Mouse (Mus musculus) frontal cortex, postnatal 25 days (tissue): Measurements from ENCODE around the gene Scyl1.

ENCODE experiments used
- DNase-seq, 2 experiments: peaks; one replicate each; pipeline ENCODE4 v3.0.0; 2022; ENCODE audit warnings: low spot score in 2 of 2

Scyl1 gene

DNA sequence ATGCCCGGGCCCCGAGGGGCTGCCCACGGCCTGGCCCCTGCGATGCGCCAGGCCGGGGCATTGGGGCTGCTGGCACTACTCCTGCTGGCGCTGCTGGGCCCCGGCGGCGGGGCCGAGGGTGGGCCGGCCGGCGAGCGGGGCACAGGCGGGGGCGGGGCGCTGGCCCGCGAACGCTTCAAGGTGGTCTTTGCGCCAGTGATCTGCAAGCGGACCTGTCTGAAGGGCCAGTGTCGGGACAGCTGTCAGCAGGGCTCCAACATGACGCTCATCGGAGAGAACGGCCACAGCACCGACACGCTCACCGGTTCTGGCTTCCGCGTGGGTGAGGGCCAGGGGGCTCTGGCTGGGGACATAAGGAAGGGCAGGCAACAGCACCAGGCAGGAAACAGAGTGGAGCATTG is 29.0 kb downstream of the Scyl1 start:
- no peak for DNase-seq

GRCm38 (mm10) chr19:5741641-5742240 is 29.5 kb downstream of the Scyl1 start:
- peak; percentile 54 to 55 for DNase-seq

- no peak for DNase-seq
These were observed 30.6 kb downstream of the Scyl1 start, which contains the start of gene Ltbp3 for GRCm38 (mm10) chr19:5740320-5741317. Gene Ltbp3 (plus strand): TSS chr19:5740904.

GRCm38 (mm10) chr19:5739446-5739845 is 31.8 kb downstream of the Scyl1 start:
- DNase-seq, result no peak

- no peak for DNase-seq
These were observed 36.9 kb downstream of the Scyl1 start for GRCm38 (mm10) chr19:5734325-5734724.

DNA sequence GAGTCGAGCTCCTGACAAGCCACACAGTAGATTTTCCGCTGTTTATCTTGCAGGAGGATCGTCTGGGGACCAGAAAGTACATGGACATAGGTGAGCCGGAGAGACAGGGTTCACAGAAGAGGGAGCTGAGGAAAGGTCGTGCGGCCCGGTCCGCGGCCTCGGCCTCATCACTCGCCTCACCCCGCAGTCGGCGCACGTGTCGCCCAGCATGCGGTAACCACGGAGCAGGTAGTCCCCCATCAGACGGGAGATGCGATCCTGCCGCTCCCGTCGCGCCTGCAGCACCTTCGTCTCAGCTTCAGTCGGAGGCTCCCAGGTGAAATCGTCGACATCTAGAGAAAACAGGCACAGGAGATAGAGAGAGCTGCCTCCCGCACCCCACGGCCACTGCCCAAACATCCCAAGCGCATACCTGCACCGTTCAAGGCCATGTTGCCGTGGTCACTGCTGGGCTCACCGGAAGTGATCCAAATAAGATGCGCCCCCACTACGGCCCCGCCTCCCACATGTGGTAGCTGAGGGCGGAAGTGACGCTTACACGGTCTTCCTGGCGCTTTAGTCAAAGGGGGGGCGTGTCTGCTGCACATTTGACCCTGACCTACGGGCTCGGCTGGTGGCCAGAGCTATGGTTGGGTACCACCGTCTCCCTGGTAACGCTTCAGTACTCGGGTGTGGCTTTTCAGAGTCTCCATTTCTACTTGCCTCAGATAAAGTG is 39.8 kb downstream of the Scyl1 start:
- DNase-seq, result peak; percentile 83 to 87

DNA sequence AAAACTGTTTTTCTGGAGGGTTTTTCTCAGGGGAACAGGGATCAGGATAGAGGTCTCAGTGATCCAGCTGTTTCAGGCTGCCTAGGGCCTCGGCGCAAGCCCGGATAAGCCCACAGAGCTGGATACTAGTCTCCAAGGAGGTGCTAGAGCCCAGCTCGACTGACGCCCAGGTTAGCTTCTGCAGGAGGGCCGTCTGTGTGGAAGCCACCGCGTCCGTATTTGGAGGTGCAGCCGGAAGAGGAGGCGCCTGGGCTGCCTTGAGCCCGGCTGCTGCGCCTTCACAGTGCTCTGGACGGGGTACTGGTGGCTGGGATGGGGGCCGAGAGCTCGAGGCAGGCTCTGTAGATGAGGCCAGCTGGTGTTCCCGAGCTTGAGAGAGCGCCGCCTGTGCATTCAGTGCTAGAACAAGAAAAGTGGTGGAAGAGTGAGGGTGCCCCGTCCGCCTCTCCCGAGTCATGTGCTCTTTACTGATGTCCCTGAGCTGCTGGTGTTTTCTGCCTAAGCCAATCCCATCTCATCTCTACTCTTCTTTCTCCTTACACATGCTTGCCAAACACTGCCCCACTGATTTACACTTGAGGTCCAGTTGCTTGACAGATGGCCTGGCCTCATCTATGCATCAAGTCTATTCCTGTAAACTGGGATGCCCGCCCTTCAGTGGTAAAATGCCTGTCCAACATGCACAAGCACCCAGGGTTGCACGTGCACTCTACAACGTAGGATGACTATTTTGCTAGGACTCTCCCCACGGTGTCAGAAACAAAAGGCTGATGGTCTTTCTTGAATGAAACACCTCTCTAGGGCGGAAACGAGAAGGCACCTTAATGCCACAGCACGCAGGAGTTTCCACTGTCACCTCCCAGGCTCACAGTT is 40.7 kb downstream of the Scyl1 start:
- DNase-seq, result no peak

DNA sequence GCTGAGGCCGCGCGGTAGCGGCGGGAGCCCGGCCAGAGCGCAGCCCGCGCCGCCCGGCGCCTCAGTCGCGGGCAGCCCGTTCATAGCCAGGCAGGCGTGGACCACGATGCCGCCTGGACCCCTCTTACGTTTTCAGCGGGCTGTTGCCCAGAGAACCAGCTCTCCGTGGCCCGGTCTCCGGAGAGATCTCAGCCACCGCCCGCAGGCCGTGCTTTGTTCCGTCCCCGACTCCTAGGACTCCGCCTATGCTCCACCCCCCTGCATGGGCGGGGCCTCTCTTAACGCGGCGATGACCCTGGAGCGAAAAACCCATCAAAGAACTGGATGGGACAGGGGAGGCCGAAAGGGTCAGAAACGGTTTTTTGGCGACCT is 41.8 kb downstream of the Scyl1 start, which contains the start of gene Fam89b:
Gene Fam89b (minus strand): TSS at position 210 of the 372 bp plus-strand sequence.
- DNase-seq, result peak; percentile 53 to 67

GRCm38 (mm10) chr19:5728631-5729443 is 42.4 kb downstream of the Scyl1 start:
- peak; percentile 46 to 52 for DNase-seq

DNA sequence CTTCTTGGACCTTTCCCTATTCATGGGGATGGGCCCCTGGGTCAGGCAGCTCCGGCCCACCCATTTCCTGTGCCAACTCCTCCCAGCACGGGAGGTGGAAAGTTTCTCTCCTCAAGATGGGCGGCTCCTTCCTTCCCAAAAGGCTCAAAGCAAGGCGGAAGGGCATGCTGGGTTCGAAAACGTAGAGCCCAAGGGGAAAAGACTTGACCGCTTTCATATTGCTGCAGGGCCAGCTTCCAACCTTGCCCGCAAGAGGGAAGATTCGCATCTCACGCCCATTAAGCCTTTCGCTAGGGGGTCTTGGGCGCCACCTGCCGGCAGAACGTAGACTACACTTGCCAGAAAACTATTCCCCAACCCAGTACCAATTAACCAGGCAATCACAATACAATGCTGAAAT is 43.5 kb downstream of the Scyl1 start:
- DNase-seq, result peak; percentile 84 to 87

GRCm38 (mm10) chr19:5726961-5727578 is 44.1 kb downstream of the Scyl1 start:
- no peak for DNase-seq

GRCm38 (mm10) chr19:5725767-5726515 is 45.3 kb downstream of the Scyl1 start, which contains the start of gene Ehbp1l1:
Gene Ehbp1l1 (minus strand): TSS chr19:5726317.
- no peak for DNase-seq

DNA sequence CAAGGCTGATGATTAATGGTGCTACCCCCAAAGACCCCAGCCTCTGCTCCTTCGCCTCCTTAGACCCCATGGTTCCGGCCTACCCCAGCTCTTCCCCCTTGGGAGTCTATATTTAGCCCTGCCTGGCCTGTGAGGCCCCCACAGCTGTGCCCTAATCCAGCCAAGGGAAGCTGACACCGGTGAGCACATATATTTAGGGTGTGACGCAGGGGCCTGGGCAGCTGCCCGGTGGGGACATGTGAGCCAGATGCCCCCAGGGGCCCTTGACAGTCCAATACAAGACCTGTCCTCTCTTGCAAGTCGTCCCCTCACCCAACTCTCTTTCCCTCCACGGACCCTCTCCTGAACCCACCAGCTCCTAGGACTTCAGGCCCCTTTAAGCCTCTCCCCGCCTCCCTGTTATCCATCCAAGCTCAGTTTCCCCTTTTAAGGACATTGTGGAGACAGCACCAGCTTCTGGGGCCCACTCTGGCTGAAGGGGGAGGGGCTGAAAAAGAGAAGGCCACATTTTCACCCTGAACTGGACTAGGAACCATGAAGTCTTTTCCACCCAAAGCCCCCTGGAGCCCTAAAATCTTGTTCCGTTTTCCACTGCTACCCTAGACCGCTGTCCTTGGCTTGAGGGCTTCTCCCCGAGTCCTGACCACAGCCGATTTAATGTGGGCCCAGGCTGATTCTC is 46.1 kb downstream of the Scyl1 start:
- DNase-seq, result no peak

DNA sequence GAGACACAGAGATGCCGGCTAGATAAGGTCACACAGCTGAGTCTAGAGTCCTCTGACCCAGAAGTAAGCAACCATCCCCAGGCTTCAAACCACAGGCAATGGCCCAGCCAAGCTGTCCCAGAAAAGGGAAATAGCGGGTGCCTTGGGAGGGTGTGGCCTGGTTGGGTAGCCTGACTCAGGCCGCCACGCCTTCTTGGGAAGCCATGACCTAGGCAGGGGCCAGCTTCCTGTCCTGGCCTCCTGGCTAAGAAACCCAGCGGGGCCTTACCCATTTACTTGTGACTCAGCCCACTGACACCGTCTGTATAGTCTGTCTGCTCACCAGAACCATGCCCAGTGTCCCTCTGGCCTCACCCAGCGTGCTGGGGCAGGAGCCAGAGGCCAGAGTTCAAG is 46.7 kb downstream of the Scyl1 start:
- no peak for DNase-seq

DNA sequence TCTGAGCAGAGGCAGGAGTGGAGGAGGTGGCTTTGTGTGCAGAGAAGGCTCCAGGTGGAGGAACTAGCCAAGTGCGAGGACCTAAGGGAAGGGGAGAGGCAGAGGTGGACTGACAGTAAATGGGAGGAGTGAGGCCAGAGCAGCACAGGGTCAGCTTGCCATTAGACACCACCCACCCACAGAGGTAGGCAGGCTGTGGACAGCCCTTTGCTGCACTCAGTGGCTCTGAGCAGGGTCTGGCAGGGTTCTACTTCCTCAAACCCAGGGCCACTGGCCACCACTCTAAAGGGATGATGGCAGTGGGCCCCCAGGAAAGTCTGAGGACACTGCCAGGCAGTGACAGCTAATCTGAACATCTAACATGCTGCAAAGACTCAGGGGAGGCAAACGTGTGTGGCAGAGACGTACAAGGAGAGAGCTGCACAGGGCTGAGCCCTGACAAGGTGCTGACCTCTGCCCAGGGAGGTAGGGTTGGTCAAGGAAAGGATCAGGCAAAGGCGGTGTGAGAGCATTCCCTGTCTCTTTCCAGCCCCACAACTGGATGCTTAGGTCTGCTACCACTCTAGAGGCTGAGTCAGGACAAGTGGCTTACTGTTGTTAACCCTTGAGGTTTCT is 47.2 kb downstream of the Scyl1 start:
- DNase-seq, result no peak

- no peak for DNase-seq
These were observed 48.3 kb downstream of the Scyl1 start for GRCm38 (mm10) chr19:5722848-5723425.

DNA sequence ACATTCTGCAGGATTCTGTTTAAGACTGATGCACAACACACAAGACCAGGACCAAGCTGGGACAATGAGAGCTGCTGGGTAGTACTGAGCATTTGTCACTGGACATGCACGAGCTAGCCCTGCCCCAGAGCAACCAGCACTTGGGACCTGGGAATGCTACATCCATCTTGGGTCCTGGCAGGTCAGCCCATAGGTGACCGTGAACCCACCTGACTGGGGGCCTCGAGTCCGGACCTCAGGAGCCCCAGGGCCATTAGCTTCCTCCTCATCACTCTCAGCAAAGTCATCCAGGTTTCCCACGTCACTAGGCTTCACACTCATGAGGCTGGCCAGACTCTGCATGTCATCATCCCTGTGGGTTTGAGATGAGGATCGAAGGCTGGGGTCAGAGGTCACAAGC is 50.0 kb downstream of the Scyl1 start:
- DNase-seq, result no peak

GRCm38 (mm10) chr19:5716955-5717354 is 54.3 kb downstream of the Scyl1 start:
- no peak for DNase-seq
